Mouse (Mus musculus) ES-E14 (cell line): ENCODE measurements at regions not wholly inside any gene's neighbourhood (a gene's known extent, or its start where the extent isn't known, plus 50 kb on each side); places are given as distances from the start of the nearest gene placed in this dataset.

ENCODE experiments used
- DNase-seq: peaks from one replicate; pipeline ENCODE4 v3.0.0-alpha.2; 2013; ENCODE audit warnings: low read depth, low spot score
- H3K27ac ChIP-seq: 2 replicates; pipeline ENCODE4 v1.5.1; 2012; ENCODE audit warnings: low read depth, mild to moderate bottlenecking, low read length, moderate library complexity, mixed read lengths; ENCODE audit not compliant: poor library complexity, insufficient read depth, severe bottlenecking
- H3K36me3 ChIP-seq: 2 replicates; pipeline ENCODE4 v1.6.1; 2012; ENCODE audit warnings: mild to moderate bottlenecking, low read length, moderate library complexity, mixed read lengths; ENCODE audit not compliant: control insufficient read depth, poor library complexity, insufficient read depth, severe bottlenecking
- H3K4me1 ChIP-seq, 2 experiments: fragments of 150-350 bp in 1 of 2; sonication (generic) in 1 of 2; 2 replicates each; pipeline ENCODE4 v1.6.1; 2012; ENCODE audit warnings: low read length in 2 of 2, mild to moderate bottlenecking in 1 of 2, mixed read lengths in 1 of 2; ENCODE audit not compliant: control insufficient read depth in 2 of 2, insufficient read depth in 2 of 2, poor library complexity in 1 of 2
- H3K4me3 ChIP-seq, 2 experiments: fragments of 150-350 bp in 1 of 2; sonication (generic) in 1 of 2; 2 replicates each; pipeline ENCODE4 v1.5.1; 2012; ENCODE audit warnings: low read length in 2 of 2, low read depth in 1 of 2, mild to moderate bottlenecking in 1 of 2, mixed read lengths in 1 of 2; ENCODE audit not compliant: insufficient read depth in 1 of 2, poor library complexity in 1 of 2, severe bottlenecking in 1 of 2
- H3K9ac ChIP-seq: 2 replicates; pipeline ENCODE4 v1.6.1; 2012; ENCODE audit warnings: low read depth, mild to moderate bottlenecking, low read length, mixed read lengths; ENCODE audit not compliant: poor library complexity, insufficient read depth, severe bottlenecking
- H3K9me3 ChIP-seq: fragments of 150-350 bp; sonication (generic); 2 replicates; pipeline ENCODE4 v1.6.1; 2012; ENCODE audit warnings: low read depth, mild to moderate bottlenecking, low read length; ENCODE audit not compliant: control insufficient read depth, insufficient read depth
- CHD2 ChIP-seq: IDR thresholded peaks from 2 replicates; pipeline ENCODE4 v1.6.1; 2014; ENCODE audit warnings: mild to moderate bottlenecking, low read depth, low read length, inconsistent platforms
- HCFC1 ChIP-seq: IDR thresholded peaks from 2 replicates; pipeline ENCODE4 v1.6.1; 2012; ENCODE audit warnings: low read length, inconsistent platforms, borderline replicate concordance; ENCODE audit not compliant: insufficient read depth
- MAFK ChIP-seq: IDR thresholded peaks from 2 replicates; pipeline ENCODE4 v1.6.1; 2014; ENCODE audit warnings: mild to moderate bottlenecking, low read depth, low read length, inconsistent platforms; ENCODE audit not compliant: insufficient read depth
- ZC3H11A ChIP-seq: IDR thresholded peaks from 2 replicates; pipeline ENCODE4 v1.6.1; 2012; ENCODE audit warnings: low read depth, mild to moderate bottlenecking, inconsistent platforms, low read length, borderline replicate concordance
- ZNF384 ChIP-seq: IDR thresholded peaks from 2 replicates; pipeline ENCODE4 v1.6.1; 2012; ENCODE audit warnings: low read depth, low read length, inconsistent platforms
- in situ Hi-C, 2 experiments: fragments of 600-800 bp; cut with MboI; formaldehyde crosslinking; loops; one replicate each; pipeline ENCODE4 v1.15.1; 2025; ENCODE audit warnings: low sequenced_read_pairs in 2 of 2, inconsistent platforms in 1 of 2; ENCODE audit not compliant: unreplicated experiment in 2 of 2

DNA sequence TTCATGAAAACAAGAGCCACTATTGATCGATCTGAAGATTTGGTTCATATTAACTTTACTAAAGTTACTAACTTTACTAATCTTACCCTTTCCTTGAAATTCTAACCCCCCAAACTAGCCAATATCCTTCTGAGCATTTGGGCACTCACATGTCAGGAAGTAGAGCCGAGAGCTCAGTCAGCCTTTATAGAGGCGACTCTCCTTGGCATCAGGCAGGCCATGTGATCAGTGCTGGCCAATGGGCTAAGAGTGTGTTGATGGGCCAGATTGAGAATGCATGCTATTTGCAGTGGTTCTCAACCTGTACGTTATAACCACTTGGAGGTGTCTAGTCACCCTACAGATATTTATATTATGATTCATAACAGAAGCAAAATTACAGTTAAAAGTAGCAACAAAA, 69.6 kb upstream of the Slc35b4 start:
- no peak for DNase-seq
- Histone ChIP-seq H3K4me1 (no peaks in the 10 kb centered on the region), H3K9ac (no peak overlapping the region), H3K9me3 (no peaks in the 10 kb centered on the region), H3K27ac (no peak overlapping the region), H3K4me3 (no peak overlapping the region), H3K36me3 (no peaks in the 10 kb centered on the region)
- in situ Hi-C loops = no loop called here
- no peak for TF ChIP-seq HCFC1
- no peak for TF ChIP-seq CHD2
- TF ChIP-seq ZC3H11A = no peak
- TF ChIP-seq ZNF384 = no peak
- TF ChIP-seq MAFK = no peak

DNA sequence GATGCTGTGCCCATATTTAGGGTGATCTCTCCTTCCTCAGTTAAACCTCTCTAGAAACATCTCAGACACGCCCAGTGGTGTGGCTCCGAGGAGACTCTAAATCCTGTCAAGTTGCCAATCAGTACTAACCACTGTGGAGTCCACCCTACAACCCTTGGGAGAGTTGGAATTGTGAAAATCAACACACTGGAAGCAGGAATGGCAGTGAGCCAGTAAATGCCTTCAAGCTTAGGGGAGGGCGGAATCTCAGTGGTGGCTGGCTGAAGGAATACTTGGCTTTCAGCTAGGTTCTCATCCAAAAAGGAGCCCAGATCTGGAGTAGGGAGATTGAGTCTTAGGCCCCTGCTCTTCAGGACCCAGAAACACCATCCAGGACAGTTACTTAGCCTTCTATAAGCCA, 66.1 kb upstream of the Slc35b4 start:
- Histone ChIP-seq H3K4me1 (no peaks in the 10 kb centered on the region), H3K4me3 (no peak overlapping the region), H3K27ac (no peak overlapping the region), H3K36me3 (no peaks in the 10 kb centered on the region), H3K9me3 (no peaks in the 10 kb centered on the region), H3K9ac (no peak overlapping the region)
- no peak for DNase-seq
- TF ChIP-seq HCFC1 (no peak), MAFK (no peak), CHD2 (no peak), ZNF384 (no peak), ZC3H11A (no peak)
- in situ Hi-C loops = no loop called here

- peak; percentile 22 for DNase-seq
- no peak overlapping the region for H3K9ac ChIP-seq
- no peak overlapping the region for H3K27ac ChIP-seq
- in situ Hi-C loops = no loop called here
- H3K36me3 ChIP-seq = no peaks in the 10 kb centered on the region
- H3K4me1 ChIP-seq = no peaks in the 10 kb centered on the region
- no peak overlapping the region for H3K4me3 ChIP-seq
- H3K9me3 ChIP-seq = no peaks in the 10 kb centered on the region
- TF ChIP-seq CHD2 (no peak), HCFC1 (no peak), MAFK (no peak), ZC3H11A (no peak), ZNF384 (no peak)
These were observed 65.6 kb upstream of the Slc35b4 start for GRCm38 (mm10) chr6:34242486-34242885.

- Histone ChIP-seq H3K9me3 (no peaks in the 10 kb centered on the region), H3K36me3 (no peaks in the 10 kb centered on the region), H3K4me3 (no peak overlapping the region), H3K27ac (no peak overlapping the region), H3K9ac (no peak overlapping the region), H3K4me1 (peaks cover 0 to 5% of the 10 kb centered on the region in 2 experiments; a peak in 2 of 4 replicates)
- no peak for DNase-seq
- in situ Hi-C loops = no loop called here
- TF ChIP-seq ZNF384 (no peak), ZC3H11A (no peak), HCFC1 (no peak), MAFK (no peak), CHD2 (no peak)
These were observed 58.2 kb upstream of the Slc35b4 start for GRCm38 (mm10) chr6:34235132-34235531.

GRCm38 (mm10) chr6:34234443-34235020, 57.6 kb upstream of the Slc35b4 start:
- TF ChIP-seq HCFC1 = no peak
- TF ChIP-seq ZC3H11A = no peak
- TF ChIP-seq ZNF384 = no peak
- no peak for TF ChIP-seq MAFK
- TF ChIP-seq CHD2 = no peak
- Histone ChIP-seq H3K4me3 (no peak overlapping the region), H3K36me3 (no peaks in the 10 kb centered on the region), H3K9ac (no peak overlapping the region), H3K27ac (no peak overlapping the region), H3K4me1 (peaks cover 0 to 10% of the 10 kb centered on the region in 2 experiments; a peak in 2 of 4 replicates), H3K9me3 (no peaks in the 10 kb centered on the region)
- in situ Hi-C loops = no loop called here
- DNase-seq = no peak
